Mouse (Mus musculus) c-Kit-negative CD71-positive TER-119-positive erythroid progenitor cells, embryonic 14.5 days (primary cell): ENCODE data around the gene 0610030E20Rik.

Source experiments
- DNase-seq: peaks from one replicate; pipeline ENCODE4 v3.0.0-alpha.2; 2013; ENCODE audit warnings: low read depth, low spot score

The 0610030E20Rik gene

GRCm38 (mm10) chr6:72348411-72348810, 1.3 kb downstream of the 0610030E20Rik start:
- DNase-seq: no peak

DNA sequence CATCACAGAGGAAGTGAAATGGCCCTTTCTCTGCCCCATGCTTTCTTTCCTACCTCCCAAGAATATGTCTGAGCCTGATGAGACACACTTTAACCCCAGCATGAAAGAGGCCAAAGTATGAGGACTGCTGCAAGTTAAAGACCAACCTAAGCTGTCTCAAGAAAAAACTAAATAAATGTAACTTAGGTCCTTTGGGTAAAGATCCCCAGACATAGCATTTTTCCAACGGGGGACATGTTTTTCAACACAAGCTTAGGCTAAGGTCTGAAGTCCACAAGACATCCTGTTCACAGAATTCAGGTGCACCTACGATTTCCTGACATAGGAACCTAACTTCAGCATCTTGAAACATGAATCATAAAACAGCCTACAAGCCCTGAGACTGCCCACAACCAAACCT, 3.1 kb downstream of the 0610030E20Rik start:
- no peak for DNase-seq

- no peak for DNase-seq
These were observed 5.7 kb downstream of the 0610030E20Rik start for GRCm38 (mm10) chr6:72352636-72353405.

DNA sequence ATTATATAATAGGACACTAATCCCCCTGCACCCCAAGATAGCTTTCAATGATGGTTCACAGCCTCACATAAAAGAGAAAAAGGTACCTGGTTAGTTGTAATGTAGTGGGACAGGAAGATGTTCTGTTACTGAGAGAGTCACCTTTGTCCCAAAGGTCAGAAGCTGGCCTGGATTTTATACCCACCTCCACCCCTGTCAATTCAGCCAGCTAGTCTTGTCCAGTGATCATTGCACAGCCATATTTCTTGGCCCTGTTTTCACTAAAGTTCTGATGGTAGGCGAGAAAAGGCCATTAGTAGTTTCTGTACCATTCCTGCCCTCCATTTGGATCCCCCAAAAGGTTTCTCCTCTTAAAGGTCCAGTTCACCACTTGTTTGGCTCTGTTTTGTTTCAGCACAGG, 6.9 kb downstream of the 0610030E20Rik start:
- DNase-seq: no peak

DNA sequence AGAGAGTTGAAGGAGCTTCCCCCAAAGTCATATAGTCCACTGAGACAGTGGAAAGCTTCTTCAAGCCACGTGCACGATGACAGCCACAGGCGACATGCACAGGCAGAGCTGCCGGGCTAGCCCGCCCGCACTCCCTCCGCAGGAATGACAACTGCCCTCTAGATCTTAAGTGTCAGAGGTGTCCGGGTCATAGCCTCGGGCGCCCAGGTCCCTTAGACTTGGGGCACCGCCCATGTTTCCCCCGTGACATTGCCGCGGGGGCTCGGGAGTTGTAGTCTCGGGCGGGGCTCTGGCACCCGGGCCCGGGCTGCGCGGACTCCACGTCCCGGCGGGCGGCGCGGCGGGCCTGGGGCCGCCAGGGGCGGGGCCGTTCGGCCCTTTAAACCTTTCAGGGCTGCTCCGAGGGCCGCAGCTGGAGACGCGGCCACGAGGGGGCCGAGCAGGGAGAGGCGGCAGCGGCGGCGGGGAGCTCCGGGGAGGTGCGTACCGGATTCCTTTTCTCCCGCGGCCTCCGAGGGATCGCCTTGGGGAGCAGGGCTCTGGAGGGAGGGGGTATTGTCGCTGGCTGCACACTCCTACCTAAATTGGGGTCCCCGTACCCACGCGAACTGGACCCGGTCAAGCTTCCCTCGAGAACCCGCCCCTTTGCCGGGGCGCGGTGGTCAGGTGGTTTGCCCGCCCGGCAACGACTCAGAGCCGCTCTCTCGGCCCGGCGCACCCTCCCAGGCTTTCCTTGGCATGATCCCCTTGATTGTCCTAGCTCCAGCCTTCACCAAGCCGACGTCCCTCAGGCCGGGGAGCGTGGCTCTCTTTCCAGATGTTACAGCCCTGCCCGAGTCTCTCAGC, 8.2 kb downstream of the 0610030E20Rik start, which contains the start of gene Tmem150a:
Gene Tmem150a (plus strand): TSS at position 382 of the 846 bp plus-strand sequence.
- no peak for DNase-seq

DNA sequence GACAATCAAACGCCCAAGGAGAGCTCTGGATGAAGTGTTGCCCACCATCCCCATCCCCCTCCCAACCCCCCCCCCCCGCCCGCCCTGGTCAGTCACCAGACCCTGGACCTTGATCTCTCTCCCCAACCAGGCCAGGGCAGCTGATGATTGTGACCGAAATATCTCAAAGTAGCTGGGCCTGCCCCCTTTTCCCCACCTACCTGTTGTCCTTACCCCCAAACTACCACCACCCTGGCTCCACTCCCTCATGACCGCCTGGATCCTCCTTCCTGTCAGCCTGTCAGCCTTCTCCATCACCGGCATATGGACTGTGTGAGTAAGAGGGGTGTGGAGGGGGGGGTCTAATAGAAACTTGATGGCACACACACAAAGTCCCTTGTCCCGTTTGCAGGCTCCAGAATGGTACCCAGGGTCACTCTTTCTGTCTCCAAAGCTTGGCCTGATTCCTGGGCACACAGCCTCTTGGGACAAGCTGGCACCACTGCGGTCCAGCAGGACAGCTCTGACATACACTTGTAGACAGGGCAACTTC, 8.9 kb downstream of the 0610030E20Rik start:
- DNase-seq: no peak

DNA sequence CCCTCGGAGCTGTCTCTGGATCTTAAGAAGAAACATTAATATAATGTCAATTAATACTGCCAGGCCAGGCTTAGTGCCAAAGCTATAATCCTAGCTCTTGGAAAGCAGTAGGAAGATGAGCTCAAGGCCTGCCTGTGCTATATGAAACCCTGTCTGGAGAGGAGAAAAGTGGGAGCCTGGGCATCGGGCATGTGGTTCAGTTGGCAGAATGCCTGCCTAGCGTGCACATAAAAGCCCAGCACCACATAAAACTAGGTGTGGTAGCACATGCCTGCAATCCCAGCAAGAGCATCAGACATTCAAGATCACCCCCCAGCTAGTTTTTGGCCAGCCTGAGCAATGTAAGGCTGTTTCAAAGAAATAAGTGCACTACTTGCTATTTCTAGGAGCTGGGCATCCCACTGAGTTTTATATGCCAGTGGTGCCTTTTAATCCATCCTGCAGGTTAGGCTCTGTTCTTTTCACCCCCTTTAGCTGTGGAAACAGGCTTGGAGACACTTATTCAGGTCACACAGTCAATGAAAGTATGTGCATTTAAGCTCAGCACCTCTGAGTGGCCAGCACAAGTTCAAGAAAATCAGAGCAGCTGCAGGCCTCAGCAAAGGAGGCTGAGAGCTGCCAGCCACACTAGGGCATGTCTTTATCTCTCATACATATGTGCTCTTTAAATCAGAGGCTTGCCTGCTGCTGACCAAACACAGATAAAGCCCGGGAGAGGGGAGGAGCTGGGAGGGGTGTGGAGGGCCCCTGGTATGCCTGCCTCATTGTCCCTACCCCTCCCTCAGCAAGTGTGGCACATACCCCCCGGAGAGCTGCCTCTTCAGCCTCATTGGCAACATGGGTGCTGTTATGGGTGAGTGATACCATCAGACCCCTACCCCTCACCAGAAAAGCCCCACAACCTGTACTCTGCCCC, 10.3 kb downstream of the 0610030E20Rik start:
- DNase-seq: peak; percentile 34

GRCm38 (mm10) chr6:72358086-72358764, 11.1 kb downstream of the 0610030E20Rik start:
- no peak for DNase-seq

GRCm38 (mm10) chr6:72359343-72359742, 12.2 kb downstream of the 0610030E20Rik start:
- DNase-seq: no peak

- no peak for DNase-seq
These were observed 12.9 kb downstream of the 0610030E20Rik start for GRCm38 (mm10) chr6:72359891-72360598.

DNA sequence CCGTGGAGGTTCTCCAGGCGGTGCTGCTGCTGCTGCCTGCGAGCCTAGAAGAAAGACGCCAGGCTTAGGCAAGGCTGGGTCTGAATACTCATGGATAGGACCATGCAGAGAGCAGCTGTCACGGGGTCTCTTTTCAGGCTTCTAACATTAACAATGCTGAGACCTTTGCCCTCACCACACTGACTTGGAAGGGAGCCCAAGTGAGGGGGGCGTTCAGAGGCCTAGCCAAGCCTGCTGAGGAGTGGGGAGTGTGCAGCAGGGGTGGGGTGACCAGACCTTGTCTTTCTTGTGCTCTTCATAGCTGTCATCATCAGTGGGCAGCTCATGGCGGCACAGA, 13.4 kb downstream of the 0610030E20Rik start:
- no peak for DNase-seq

GRCm38 (mm10) chr6:72361121-72361551, 14.0 kb downstream of the 0610030E20Rik start:
- no peak for DNase-seq

- peak; percentile 96 for DNase-seq
These were observed 15.3 kb downstream of the 0610030E20Rik start for GRCm38 (mm10) chr6:72362132-72363028.

GRCm38 (mm10) chr6:72364009-72364408, 16.9 kb downstream of the 0610030E20Rik start:
- no peak for DNase-seq

DNA sequence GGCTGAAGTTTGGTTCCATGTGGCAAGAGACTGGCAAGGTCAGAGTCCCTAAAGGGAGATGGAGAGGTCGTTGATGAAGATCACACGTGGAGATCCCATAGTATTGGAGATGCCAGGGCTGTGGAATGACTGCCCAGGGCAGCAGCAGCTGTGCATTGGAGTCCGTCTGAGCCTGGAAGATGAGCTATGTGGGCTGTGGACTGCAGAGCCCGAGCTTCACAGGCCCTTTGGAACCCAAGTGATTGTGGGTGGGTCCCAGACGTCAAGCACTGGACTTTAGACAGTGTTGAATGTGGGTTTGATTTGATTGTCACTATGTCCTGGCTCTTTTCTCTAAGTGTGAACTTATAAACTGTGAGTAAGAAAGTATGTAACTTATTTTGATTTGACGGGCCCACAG, 17.9 kb downstream of the 0610030E20Rik start:
- no peak for DNase-seq

GRCm38 (mm10) chr6:72366304-72366703, 19.2 kb downstream of the 0610030E20Rik start:
- DNase-seq: no peak

DNA sequence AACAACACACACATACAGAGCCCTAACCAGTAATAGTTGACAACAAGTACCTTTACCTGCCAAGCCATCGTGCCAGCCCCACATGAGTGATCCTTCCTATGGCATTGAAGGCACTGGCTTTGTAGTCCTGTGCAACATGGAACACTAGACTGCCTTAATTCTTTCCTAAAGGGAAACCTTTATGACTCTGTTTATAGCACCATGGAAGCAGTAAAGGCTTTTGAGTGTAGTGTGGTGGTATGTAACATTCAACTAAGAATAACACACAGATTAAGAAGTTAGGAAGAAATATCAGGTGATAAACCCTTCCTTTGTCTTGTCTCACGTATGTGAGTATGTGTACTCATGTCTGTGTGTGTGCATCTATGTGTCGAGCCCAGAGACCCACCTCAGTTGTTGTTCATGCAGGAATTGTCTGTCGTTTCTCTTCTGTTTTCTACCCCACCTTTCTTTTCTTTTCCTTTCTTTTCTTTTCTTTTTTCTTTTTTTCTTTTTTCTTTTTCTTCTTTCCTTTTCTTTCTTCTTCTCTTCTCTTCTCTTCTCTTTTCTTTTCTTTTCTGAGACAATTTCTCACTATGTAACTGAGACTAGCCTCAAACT, 19.8 kb downstream of the 0610030E20Rik start, which contains the start of gene Rnf181:
Gene Rnf181 (minus strand): TSS at position 113 of the 600 bp plus-strand sequence.
- no peak for DNase-seq

DNA sequence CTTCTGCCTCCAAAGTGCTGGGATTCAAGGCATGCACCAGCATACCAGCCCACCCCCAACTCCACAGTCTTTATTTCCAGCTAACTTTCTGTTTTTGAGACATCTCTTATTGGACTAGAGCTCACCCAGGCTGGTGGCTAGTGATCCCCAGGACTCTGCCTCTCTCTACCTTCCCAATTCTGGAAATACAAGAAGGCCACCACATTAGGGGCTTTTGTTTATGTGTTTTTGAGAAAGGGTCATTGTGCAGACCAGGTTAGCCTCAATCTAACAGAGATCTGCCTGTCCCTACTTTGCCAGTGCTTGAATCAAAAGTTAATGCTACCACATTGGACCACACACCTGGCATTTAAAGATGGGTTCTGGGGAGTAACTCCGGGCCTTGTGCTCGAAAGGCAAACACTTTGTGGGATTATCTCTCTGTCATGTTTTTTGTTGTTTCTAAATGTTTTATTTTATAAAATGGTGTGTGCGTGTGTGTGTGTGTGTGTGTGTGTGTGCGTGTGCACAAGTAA, 20.4 kb downstream of the 0610030E20Rik start:
- no peak for DNase-seq
